Mouse (Mus musculus) C3H10T1/2 (cell line): Measurements from ENCODE around the gene Ctps. TPM values are rescaled to one million over a fixed set of nuclear protein-coding genes. Genes with fewer than 3 reads are reported as not detected.

Experiments
- polyA plus RNA-seq, 2 experiments: library from polyadenylated mRNA; unstranded; fragments of >200 nt; fragmentation: generic; extraction: Trizol; gene quantifications; one replicate each; pipeline ENCODE4 v1.2.1; 2012; ENCODE audit warnings: missing spikeins in 2 of 2

Ctps gene
- polyA plus RNA-seq, result 10 to 100 TPM; 15.5 to 16.7 TPM

DNA sequence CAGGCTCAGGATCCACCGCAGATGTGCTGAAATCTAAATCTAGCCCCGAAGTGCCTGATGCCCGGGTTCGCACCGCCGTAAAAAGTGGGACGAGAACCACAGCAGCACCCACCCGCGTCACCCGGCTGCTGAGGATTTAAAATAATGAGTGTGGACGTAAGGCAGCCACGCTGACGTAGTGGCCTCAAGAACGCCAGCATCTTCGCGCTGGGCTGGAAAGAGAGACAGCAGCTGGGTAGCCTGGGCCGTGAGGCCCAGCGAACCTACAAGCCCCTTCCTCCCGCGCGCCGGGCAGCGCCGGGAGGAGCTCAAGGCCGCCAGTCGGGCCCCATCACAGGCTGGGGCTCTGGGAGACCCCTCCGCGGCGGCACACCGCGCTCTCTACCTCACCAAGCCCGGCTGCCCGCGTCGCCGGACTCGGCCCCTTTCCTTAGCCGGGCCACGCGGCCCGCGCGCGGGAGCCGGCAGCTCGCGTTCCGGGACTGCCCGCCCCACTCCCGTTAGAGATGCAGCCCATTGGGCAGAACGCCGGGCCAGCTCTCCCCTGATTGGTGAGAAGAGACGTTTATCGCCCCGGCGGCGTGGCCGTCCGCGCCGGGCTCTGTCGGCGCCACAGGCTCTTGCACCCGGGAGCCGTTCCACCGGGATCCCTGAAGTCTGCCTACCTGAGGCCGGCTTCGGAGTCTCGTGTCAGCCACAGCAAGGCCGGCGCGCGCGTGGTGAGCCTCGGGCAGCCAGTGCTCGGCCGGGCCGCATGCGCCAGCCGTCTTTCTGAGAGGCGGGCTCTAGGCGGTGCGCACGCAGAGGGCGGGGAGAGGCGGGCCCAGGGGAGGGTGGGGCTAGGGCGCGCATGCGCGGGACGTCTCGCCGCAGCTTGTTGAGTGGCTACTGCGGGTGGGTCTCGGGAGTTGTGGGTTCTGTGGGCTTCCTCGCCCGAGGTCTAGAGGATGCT is at the start of gene Ctps:
Ctps (minus strand) TSS at position 791 of the 952 bp plus-strand sequence.

DNA sequence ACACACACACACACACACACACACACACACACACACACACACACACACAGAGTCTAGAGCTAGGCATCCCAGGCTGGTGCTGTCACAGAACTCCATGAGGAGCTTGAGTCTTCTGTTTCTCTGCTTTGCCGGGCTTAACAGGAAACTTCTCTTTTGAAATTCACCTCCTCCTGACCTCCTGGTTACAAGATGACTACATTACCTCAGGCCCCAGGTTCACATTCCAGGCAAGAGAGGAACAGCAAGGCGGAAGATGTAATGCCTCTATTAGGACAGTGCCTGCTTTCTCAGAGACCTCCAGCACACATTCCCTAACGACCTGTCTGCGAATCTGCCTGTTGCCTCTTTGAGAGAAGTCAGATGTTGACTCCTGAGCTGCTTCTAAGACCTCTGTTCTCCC is 18.4 kb upstream of the Ctps start, which contains the start of gene Gm8439:
Gm8439 (plus strand) TSS at position 301 of the 400 bp plus-strand sequence.

DNA sequence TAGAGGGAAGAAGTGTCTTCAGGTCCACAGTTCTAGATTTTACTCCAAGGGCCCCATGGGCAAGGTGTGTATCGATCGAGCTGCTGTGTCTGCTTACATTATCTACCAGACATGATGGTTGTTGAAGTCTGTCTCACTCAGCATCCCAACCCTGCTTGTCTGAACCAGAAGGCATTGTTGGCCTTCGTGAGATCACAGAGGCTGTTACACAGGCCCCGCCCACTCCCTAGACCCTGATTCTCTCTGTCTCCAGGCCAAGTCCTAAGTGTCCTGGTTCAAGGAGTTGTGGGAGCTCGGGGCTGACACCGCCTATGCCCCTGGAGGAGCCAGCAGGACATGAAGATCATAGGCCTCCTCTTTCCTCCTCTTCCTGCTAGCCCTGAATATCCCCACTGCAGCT is 38.1 kb downstream of the Ctps start, which contains the start of gene Slfnl1:
Slfnl1 (plus strand) TSS at position 246 of the 400 bp plus-strand sequence.

Other genes starting within 250 kb of the Ctps start
- gene Scmh1, start 165.0 kb downstream of the Ctps start, polyA plus RNA-seq, result 10 to 100 TPM; 26.2 to 30.3 TPM
- under 1 TPM in 1 of 2 experiments, not detected in 1; 0.04 TPM for gene Slfnl1, start 38.0 kb downstream of the Ctps start, polyA plus RNA-seq
- gene Gm8439, start 18.5 kb upstream of the Ctps start, polyA plus RNA-seq, result not detected
- under 1 TPM in 1 of 2 experiments, not detected in 1; 0.05 TPM for gene Cited4, start 96.3 kb upstream of the Ctps start, polyA plus RNA-seq
- gene Kcnq4, start 178.3 kb upstream of the Ctps start, polyA plus RNA-seq, result under 1 TPM in 1 of 2 experiments, not detected in 1; 0.25 TPM